Mouse (Mus musculus) myocyte (in vitro differentiated cells): Measurements from ENCODE around the gene Celf5.
A peak's percentile ranks its signal among the peaks of the same experiment; 100 is the strongest.

Source experiments
- CEBPB ChIP-seq: IDR thresholded peaks from 2 replicates; pipeline ENCODE4 v1.6.1; 2011; ENCODE audit warnings: mild to moderate bottlenecking, moderate library complexity; ENCODE audit not compliant: poor library complexity, insufficient read depth, severe bottlenecking
- MYOD1 ChIP-seq, 3 experiments: IDR thresholded peaks; one replicate each; pipeline ENCODE4 v1.6.1; 2011; ENCODE audit warnings: control low read depth in 2 of 3, low read depth in 2 of 3, mild to moderate bottlenecking in 2 of 3, moderate library complexity in 1 of 3; ENCODE audit not compliant: insufficient read length in 2 of 3, control insufficient read depth in 1 of 3
- POLR2A ChIP-seq: IDR thresholded peaks from one replicate; pipeline ENCODE4 v1.6.1; 2011; ENCODE audit warnings: low read depth, mild to moderate bottlenecking, control low read depth, moderate library complexity; ENCODE audit not compliant: insufficient read length
- SRF ChIP-seq: IDR thresholded peaks from one replicate; pipeline ENCODE4 v1.6.1; 2011; ENCODE audit warnings: low read depth; ENCODE audit not compliant: control insufficient read depth, insufficient read length
- TCF3 ChIP-seq: IDR thresholded peaks from one replicate; pipeline ENCODE4 v1.6.1; 2011; ENCODE audit warnings: low read depth, control low read depth; ENCODE audit not compliant: insufficient read length

DNA sequence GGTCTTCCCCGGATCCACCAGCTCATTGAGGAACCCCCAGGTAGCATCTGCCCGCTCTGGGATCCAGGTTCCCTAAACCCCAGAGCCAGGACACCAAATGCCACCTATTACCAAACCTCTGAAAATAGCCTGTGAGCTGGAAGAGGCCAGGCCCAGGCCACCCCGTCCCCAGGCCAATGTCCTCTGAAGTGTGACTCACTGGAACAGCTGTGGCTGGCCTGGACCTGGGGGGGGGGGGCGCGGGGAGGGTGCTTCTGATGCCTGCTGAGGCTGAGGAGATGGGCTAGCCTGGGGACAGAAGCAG lies 60.8 kb downstream of the Celf5 start:
- TF ChIP-seq POLR2A (no peak), MYOD1 (IDR thresholded peaks at IDR 0.05; ENCODE audit: control insufficient read depth in 1 of 3, insufficient read length in 2 of 3, low read depth in 2 of 3) (peak in 2 of 3 experiments; percentile 78 to 93), SRF (no peak), TCF3 (peak; percentile 43), CEBPB (no peak)
